In genomic region chr6:140888610-140889009, GRCm38 (mm10) we compare ENCODE assay signal across 12 mouse cellular contexts.
DNase-seq lines count a peak whose midpoint lies in the region; ATAC-seq and TF ChIP-seq lines count a peak whose summit lies in the region.
"Had no signal": no experiment of that assay in that cellular context is flagged by ENCODE, and none has a peak within 500 bp of the region (broad histone marks: within the 10 kb centered on the region; RNA-seq: fewer than 3 reads in every experiment).

No protein-coding gene starts in this region.

- no peak overlapping the region for H3K9ac ChIP-seq in hindbrain, embryonic 11.5 days (ENCODE audit: low read depth, low read length)
- H3K9ac ChIP-seq in limb, embryonic 14.5 days (ENCODE audit: low read depth, low read length, severe bottlenecking), result no peak overlapping the region

- DNase-seq in hindbrain, embryonic 11.5 days (ENCODE audit: low spot score), result peak; percentile 19
- DNase-seq in hindbrain, embryonic 10.5 days (ENCODE audit: low spot score), result no peak
- peak; percentile 16 for DNase-seq in brain, adult 2 months (ENCODE audit: low read depth, low spot score)
- peak; percentile 23 for DNase-seq in embryo, embryonic 9.5 days (ENCODE audit: extremely low spot score)
- no peak for DNase-seq in limb, embryonic 14.5 days (ENCODE audit: low spot score)
- DNase-seq in Muller cell, postnatal 12 days (ENCODE audit: inconsistent ontology term), result no peak
- no peak for DNase-seq in left cerebral cortex, adult 11 months (ENCODE audit: low spot score)
- DNase-seq: cerebellum, adult 2 months; heart, postnatal 36 days; spleen, adult 18-20 months; thymus, postnatal 4 days had no signal

- no peaks in the 10 kb centered on the region for H3K4me1 ChIP-seq in hindbrain, embryonic 11.5 days (replicated peaks; ENCODE audit: control insufficient read depth, insufficient read depth, low read length)
- no peaks in the 10 kb centered on the region for H3K4me1 ChIP-seq in hindbrain, embryonic 10.5 days (replicated peaks)
- H3K4me1 ChIP-seq in limb, embryonic 14.5 days (ENCODE audit: control insufficient read depth, insufficient read depth, low read length), result no peaks in the 10 kb centered on the region; the same call in 1 of the 2 replicates

- WGBS in hindbrain, embryonic 11.5 days, result 72% methylated on average over 11 of the region's 11 CpGs
- 72% methylated on average over 11 of the region's 11 CpGs for WGBS in hindbrain, embryonic 10.5 days
- WGBS in limb, embryonic 14.5 days, result 16% methylated on average over 11 of the region's 11 CpGs

- no peak overlapping the region for H3K27ac ChIP-seq in hindbrain, embryonic 11.5 days (ENCODE audit: low read depth, low read length)
- no peak overlapping the region for H3K27ac ChIP-seq in hindbrain, embryonic 10.5 days
- H3K27ac ChIP-seq in limb, embryonic 14.5 days (replicated peaks; ENCODE audit: low read depth, low read length), result no peak overlapping the region
- H3K27ac ChIP-seq: left cerebral cortex, adult 2 months had no signal

- H3K4me2 ChIP-seq in hindbrain, embryonic 11.5 days (replicated peaks; ENCODE audit: low read depth, low read length), result no peak overlapping the region
- H3K4me2 ChIP-seq in limb, embryonic 14.5 days (replicated peaks; ENCODE audit: low read depth, low read length, severe bottlenecking), result peak overlapping the region; percentile 33

- H3K27me3 ChIP-seq in hindbrain, embryonic 11.5 days (ENCODE audit: control insufficient read depth, insufficient read depth, low read length), result no peaks in the 10 kb centered on the region
- no peaks in the 10 kb centered on the region for H3K27me3 ChIP-seq in hindbrain, embryonic 10.5 days (ENCODE audit: insufficient read depth, poor library complexity, severe bottlenecking)
- no peaks in the 10 kb centered on the region for H3K27me3 ChIP-seq in limb, embryonic 14.5 days (ENCODE audit: control insufficient read depth, insufficient read depth, low read length)

- no peak overlapping the region for H3K4me3 ChIP-seq in hindbrain, embryonic 11.5 days (ENCODE audit: low read depth, low read length)
- no peak overlapping the region for H3K4me3 ChIP-seq in hindbrain, embryonic 10.5 days
- peak overlapping the region; percentile 10; the same call in 1 of the 2 replicates for H3K4me3 ChIP-seq in limb, embryonic 14.5 days (replicated peaks; ENCODE audit: low read length)
- H3K4me3 ChIP-seq: left cerebral cortex, adult 2 months had no signal

- TF ChIP-seq POLR2A in limb, embryonic 14.5 days (IDR thresholded peaks at IDR 0.05; ENCODE audit: borderline replicate concordance, extremely low read depth, insufficient read depth, insufficient read length), result no peak

- H3K9me3 ChIP-seq in hindbrain, embryonic 11.5 days (ENCODE audit: control insufficient read depth, low read length), result no peaks in the 10 kb centered on the region
- H3K9me3 ChIP-seq in hindbrain, embryonic 10.5 days, result no peaks in the 10 kb centered on the region
- H3K9me3 ChIP-seq in limb, embryonic 14.5 days (ENCODE audit: control insufficient read depth, low read length), result no peaks in the 10 kb centered on the region

- peak; percentile 61 for ATAC-seq in hindbrain, embryonic 11.5 days (ENCODE audit: low FRiP score)
- ATAC-seq in limb, embryonic 14.5 days (ENCODE audit: low FRiP score, low read depth), result no peak

- H3K36me3 ChIP-seq in hindbrain, embryonic 11.5 days (ENCODE audit: control insufficient read depth, insufficient read depth, low read length), result no peaks in the 10 kb centered on the region
- no peaks in the 10 kb centered on the region for H3K36me3 ChIP-seq in hindbrain, embryonic 10.5 days
- H3K36me3 ChIP-seq in limb, embryonic 14.5 days (ENCODE audit: control insufficient read depth, insufficient read depth, low read length), result no peaks in the 10 kb centered on the region

Comparison
In these comparisons a context has a peak if more than half of its experiments do, and no peak if none do; other contexts are left out.
1. DNase-seq: peak in hindbrain, embryonic 11.5 days (single experiment), brain, adult 2 months (single experiment) and embryo, embryonic 9.5 days (single experiment); none in hindbrain, embryonic 10.5 days (single experiment), limb, embryonic 14.5 days (single experiment), Muller cell, postnatal 12 days (single experiment) and left cerebral cortex, adult 11 months (single experiment).